Mouse (Mus musculus) E14TG2a.4 (cell line): ENCODE measurements around the gene Hectd4.

Source experiments
- CTCF ChIP-seq: conservative IDR thresholded peaks from 2 replicates; pipeline ENCODE4 v1.5.1; 2014; ENCODE audit warnings: low read length
- NANOG ChIP-seq: IDR thresholded peaks from 2 replicates; pipeline ENCODE4 v1.6.1; 2014; ENCODE audit warnings: borderline replicate concordance, low read length, mixed read lengths

DNA sequence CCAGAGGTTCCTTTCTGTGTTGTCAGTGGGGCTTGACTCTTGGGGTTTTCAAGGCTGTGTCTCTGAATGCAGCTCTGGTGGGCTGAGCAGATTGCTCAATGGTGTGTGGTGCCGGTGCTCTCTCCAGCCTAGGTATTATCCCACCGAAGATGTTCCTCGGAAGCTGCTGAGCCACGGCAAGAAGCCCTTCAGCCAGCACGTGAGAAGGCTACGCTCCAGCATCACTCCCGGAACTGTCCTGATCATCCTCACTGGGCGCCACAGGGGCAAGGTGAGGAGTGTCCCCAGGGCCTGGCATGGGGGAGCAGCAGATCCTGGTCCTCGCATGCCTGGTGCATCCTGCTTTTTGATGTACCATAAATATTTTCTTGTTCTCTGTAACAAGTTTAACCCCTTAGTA is 13.5 kb upstream of the Hectd4 start:
- TF ChIP-seq CTCF: no peak
- TF ChIP-seq NANOG: no peak
